Mouse (Mus musculus): ENCODE results near the gene Bmp7. TPM values are rescaled to one million over a fixed set of nuclear protein-coding genes. Genes with fewer than 3 reads are reported as not detected.
A peak's percentile ranks its signal among the peaks of the same experiment; 100 is the strongest.

Gene Bmp7
- polyA plus RNA-seq (2016; fragmentation: Nextera tagmentation; extraction: Ambion mirVana) = 31.4 and 31.9 TPM in 2 replicates

GRCm38 (mm10) chr2:172940003-172940798 is at the start of gene Bmp7:
Gene Bmp7, minus strand, starts transcription at chr2:172940321.
- Histone ChIP-seq H3K4me1 (replicated peaks) (peaks cover 71% of the 10 kb centered on the region), H3K4me2 (peak within 1 kb of the TSS; percentile 97), H3K36me3 (no peaks in the 10 kb centered on the region), H3K9ac (replicated peaks) (peak within 1 kb of the TSS; percentile 79), H3K27ac (peak within 1 kb of the TSS; percentile 95), H3K4me3 (replicated peaks) (peak within 1 kb of the TSS; percentile 61), H3K27me3 (peaks cover 28% of the 10 kb centered on the region), H3K9me3 (no peaks in the 10 kb centered on the region)
- 0% methylated on average over 80 of the region's 82 CpGs for WGBS
- peak; percentile 63 for ATAC-seq (ENCODE audit: insufficient number of reproducible peaks, insufficient read depth, low FRiP score, low TSS enrichment, low read depth)

GRCm38 (mm10) chr2:172982776-172983561 is 42.8 kb upstream of the Bmp7 start:
- no peak overlapping the region for H3K9ac ChIP-seq (replicated peaks)
- H3K27ac ChIP-seq = no peak overlapping the region
- WGBS = 76% methylated on average over 9 of the region's 9 CpGs
- H3K4me2 ChIP-seq = no peak overlapping the region
- peaks cover 8% of the 10 kb centered on the region for H3K9me3 ChIP-seq
- ATAC-seq (ENCODE audit: insufficient number of reproducible peaks, insufficient read depth, low FRiP score, low TSS enrichment, low read depth) = no peak
- no peaks in the 10 kb centered on the region for H3K36me3 ChIP-seq
- H3K27me3 ChIP-seq = no peaks in the 10 kb centered on the region; the same call in 1 of the 2 replicates
- no peak overlapping the region for H3K4me3 ChIP-seq (replicated peaks)
- H3K4me1 ChIP-seq (replicated peaks) = peaks cover 10% of the 10 kb centered on the region; the same call in 1 of the 2 replicates

GRCm38 (mm10) chr2:172979666-172980345 is 39.7 kb upstream of the Bmp7 start:
- Histone ChIP-seq H3K9me3 (peaks cover 8% of the 10 kb centered on the region), H3K36me3 (no peaks in the 10 kb centered on the region), H3K9ac (replicated peaks) (no peak overlapping the region), H3K27ac (no peak overlapping the region), H3K4me2 (no peak overlapping the region), H3K4me3 (replicated peaks) (no peak overlapping the region), H3K4me1 (replicated peaks) (peaks cover 21% of the 10 kb centered on the region), H3K27me3 (no peaks in the 10 kb centered on the region)
- 94% methylated on average over 42 of the region's 43 CpGs for WGBS
- ATAC-seq (ENCODE audit: insufficient number of reproducible peaks, insufficient read depth, low FRiP score, low TSS enrichment, low read depth) = no peak

- Histone ChIP-seq H3K4me2 (0 out of 2 replicates have a peak overlapping the region, but pooled peaks have one; percentile 47), H3K9ac (replicated peaks) (no peak overlapping the region; the same call in 1 of the 2 replicates), H3K36me3 (no peaks in the 10 kb centered on the region), H3K9me3 (peaks cover 8% of the 10 kb centered on the region), H3K4me1 (replicated peaks) (peaks cover 29% of the 10 kb centered on the region), H3K27ac (peak overlapping the region; percentile 78), H3K4me3 (replicated peaks) (no peak overlapping the region), H3K27me3 (no peaks in the 10 kb centered on the region)
- 58% methylated on average over 4 of the region's 4 CpGs for WGBS
- ATAC-seq (ENCODE audit: insufficient number of reproducible peaks, insufficient read depth, low FRiP score, low TSS enrichment, low read depth) = no peak
Measured at GRCm38 (mm10) chr2:172978131-172978633, 38.1 kb upstream of the Bmp7 start.

DNA sequence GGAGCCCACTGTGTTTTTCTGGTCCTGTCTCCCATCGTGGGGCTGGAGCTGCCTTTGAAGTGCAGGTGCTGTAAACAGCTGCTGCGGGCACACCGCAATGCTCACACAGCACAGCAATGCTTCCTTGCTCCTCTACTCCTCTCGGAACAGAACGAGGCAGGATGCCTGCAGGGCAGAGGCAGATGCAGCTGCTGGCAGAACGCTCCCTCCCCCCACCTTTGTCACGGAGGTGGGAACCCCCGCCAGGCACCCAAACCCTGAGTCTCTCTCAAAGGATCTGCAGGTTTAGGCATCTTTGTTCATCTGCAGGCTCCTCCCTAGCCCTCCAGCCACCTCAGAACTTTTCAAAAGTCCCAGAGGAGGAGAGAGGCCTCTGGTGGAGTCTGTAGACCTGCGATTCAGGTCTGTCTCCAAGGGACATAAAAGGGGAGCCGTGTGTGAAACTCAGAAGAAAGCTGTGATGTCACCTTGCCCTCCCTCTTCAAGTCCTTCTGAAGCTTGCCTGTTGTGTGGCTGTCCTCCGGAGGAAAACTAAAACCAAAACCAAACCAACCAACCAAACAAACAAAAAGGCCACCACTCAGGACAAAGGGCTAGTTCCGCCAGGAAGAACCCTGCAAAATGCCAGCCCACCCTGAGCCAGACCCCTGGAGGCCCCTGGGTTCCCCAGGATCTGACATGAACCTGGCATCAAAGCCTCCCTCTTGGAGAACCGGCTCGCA is 37.4 kb upstream of the Bmp7 start, which contains the start of gene Spo11:
Gene Spo11, plus strand, starts transcription at position 292 of the 722 bp plus-strand sequence.
- Histone ChIP-seq H3K4me3 (replicated peaks) (0 out of 2 replicates have a peak within 1 kb of the TSS, but pooled peaks have one; percentile 6), H3K9me3 (peaks cover 8% of the 10 kb centered on the region), H3K27me3 (no peaks in the 10 kb centered on the region), H3K4me1 (replicated peaks) (peaks cover 29% of the 10 kb centered on the region), H3K36me3 (no peaks in the 10 kb centered on the region), H3K27ac (peak within 1 kb of the TSS; percentile 78), H3K9ac (replicated peaks) (peak within 1 kb of the TSS; percentile 40; the same call in 1 of the 2 replicates), H3K4me2 (peak within 1 kb of the TSS; percentile 47)
- 11% methylated on average over 14 of the region's 14 CpGs for WGBS
- 0 out of 2 replicates have a peak, but pooled peaks have one; percentile 29 for ATAC-seq (ENCODE audit: insufficient number of reproducible peaks, insufficient read depth, low FRiP score, low TSS enrichment, low read depth)

DNA sequence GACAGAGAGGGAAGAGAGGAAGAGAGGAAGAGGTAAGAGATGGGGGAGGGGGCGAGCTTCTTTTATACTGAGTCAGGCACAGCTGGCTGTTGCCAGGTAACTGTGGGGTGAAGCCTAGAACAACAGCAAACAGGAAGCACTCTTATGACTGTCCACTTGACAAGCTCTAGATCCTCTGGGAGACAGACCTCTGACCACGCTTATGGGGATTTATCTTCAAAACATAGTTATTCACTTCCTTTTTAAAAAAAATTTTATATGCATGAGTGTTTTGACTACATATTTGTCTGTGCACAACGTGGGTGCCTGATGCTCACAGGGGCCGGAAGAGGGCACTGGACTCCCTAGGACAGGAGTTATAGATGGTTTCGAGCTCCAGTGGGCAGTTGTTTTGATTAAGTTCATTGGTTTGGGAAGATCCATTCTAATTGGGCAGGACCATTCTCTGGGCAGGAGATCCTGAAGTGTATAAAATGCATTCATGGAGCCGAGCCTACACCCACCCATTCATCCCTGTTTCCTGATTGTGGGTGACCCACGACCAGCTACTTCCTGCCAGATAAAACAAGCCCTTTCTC is 36.6 kb upstream of the Bmp7 start:
- ATAC-seq (ENCODE audit: insufficient number of reproducible peaks, insufficient read depth, low FRiP score, low TSS enrichment, low read depth) = no peak
- H3K4me1 ChIP-seq (replicated peaks) = peaks cover 29% of the 10 kb centered on the region
- H3K9ac ChIP-seq (replicated peaks) = no peak overlapping the region
- 28% methylated on average over 7 of the region's 7 CpGs for WGBS
- H3K36me3 ChIP-seq = no peaks in the 10 kb centered on the region
- H3K4me3 ChIP-seq (replicated peaks) = 0 out of 2 replicates have a peak overlapping the region, but pooled peaks have one; percentile 6
- peaks cover 8% of the 10 kb centered on the region for H3K9me3 ChIP-seq
- no peaks in the 10 kb centered on the region for H3K27me3 ChIP-seq
- H3K4me2 ChIP-seq = peak overlapping the region; percentile 47
- H3K27ac ChIP-seq = peak overlapping the region; percentile 78; the same call in 1 of the 2 replicates

GRCm38 (mm10) chr2:172975159-172975558 is 35.0 kb upstream of the Bmp7 start:
- Histone ChIP-seq H3K27me3 (no peaks in the 10 kb centered on the region), H3K9ac (replicated peaks) (no peak overlapping the region), H3K4me2 (no peak overlapping the region), H3K9me3 (peaks cover 7% of the 10 kb centered on the region), H3K4me1 (replicated peaks) (peaks cover 29% of the 10 kb centered on the region), H3K36me3 (no peaks in the 10 kb centered on the region), H3K27ac (no peak overlapping the region), H3K4me3 (replicated peaks) (no peak overlapping the region)
- no peak for ATAC-seq (ENCODE audit: insufficient number of reproducible peaks, insufficient read depth, low FRiP score, low TSS enrichment, low read depth)
- WGBS = 84% methylated on average over 6 of the region's 6 CpGs

DNA sequence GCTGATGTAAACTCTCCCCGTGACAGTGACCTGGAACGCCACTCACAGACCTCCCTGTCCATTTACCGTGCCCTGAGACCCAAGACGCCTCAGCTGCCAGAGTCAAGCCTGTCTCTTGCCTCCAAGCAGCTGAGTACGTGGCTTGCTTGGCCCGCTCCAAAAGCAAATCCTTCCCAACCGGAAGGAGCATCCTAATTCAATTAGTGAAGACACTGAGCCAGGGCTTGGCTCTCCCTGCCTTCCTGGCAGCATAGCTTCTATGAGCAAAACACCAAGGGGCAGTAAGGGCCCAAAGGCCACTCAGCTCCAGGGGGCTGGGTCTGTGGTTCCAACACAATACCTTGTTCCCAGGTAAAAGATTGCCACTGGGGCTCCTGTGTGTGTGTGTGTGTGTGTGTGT is 34.6 kb upstream of the Bmp7 start:
- 39% methylated on average over 7 of the region's 7 CpGs for WGBS
- no peak overlapping the region for H3K9ac ChIP-seq (replicated peaks)
- no peak overlapping the region for H3K4me3 ChIP-seq (replicated peaks)
- no peaks in the 10 kb centered on the region for H3K27me3 ChIP-seq
- H3K4me1 ChIP-seq (replicated peaks) = peaks cover 29% of the 10 kb centered on the region
- peaks cover 2% of the 10 kb centered on the region; the same call in 1 of the 2 replicates for H3K9me3 ChIP-seq
- no peak overlapping the region for H3K4me2 ChIP-seq
- ATAC-seq (ENCODE audit: insufficient number of reproducible peaks, insufficient read depth, low FRiP score, low TSS enrichment, low read depth) = no peak
- no peaks in the 10 kb centered on the region for H3K36me3 ChIP-seq
- H3K27ac ChIP-seq = no peak overlapping the region

DNA sequence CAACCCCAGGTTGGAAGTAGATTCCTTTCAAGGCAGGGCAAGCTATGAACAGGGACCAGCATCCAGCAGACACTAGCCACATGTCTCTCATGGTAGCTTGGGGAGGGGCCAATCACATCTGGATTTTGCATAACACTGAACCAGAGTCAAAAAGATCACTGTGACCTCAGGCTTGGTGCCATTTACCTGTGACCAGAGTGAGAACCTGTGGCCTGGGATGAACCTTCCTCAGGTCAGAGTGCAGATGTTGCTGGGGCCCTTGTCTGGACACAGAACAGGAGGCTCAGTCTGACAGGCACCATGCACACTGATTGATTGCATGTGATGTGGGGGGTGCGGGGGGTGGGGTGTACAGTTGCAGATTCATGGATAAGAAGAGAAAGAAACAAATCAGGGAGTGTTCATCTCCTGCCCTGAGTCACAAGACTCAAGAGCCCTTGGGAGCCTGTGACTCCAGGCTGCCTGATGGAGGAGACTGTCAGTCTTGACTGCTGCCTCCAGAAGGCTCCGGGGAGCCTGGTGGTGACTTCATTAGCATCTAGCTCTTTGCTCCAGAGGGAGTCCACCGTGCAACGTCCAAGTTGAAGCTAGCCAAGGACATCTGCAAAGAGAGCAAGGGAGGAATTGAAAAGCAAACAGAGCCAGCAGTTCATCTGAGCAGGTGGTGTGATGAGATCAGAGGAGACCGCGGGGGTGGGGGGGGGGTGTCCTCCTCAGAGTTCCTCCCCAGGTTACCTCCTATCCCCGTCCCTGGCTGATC is 33.9 kb upstream of the Bmp7 start:
- no peak overlapping the region for H3K4me2 ChIP-seq
- H3K4me3 ChIP-seq (replicated peaks) = no peak overlapping the region
- ATAC-seq (ENCODE audit: insufficient number of reproducible peaks, insufficient read depth, low FRiP score, low TSS enrichment, low read depth) = no peak
- peaks cover 29% of the 10 kb centered on the region for H3K4me1 ChIP-seq (replicated peaks)
- no peaks in the 10 kb centered on the region for H3K9me3 ChIP-seq
- H3K27me3 ChIP-seq = no peaks in the 10 kb centered on the region
- whole genome bisulfite sequencing = 32% methylated on average over 7 of the region's 7 CpGs
- H3K9ac ChIP-seq (replicated peaks) = no peak overlapping the region
- no peaks in the 10 kb centered on the region for H3K36me3 ChIP-seq
- H3K27ac ChIP-seq = no peak overlapping the region

All from limb, embryonic 12.5 days (tissue).